Mouse (Mus musculus): ENCODE measurements around the gene Vamp8.

The Vamp8 gene

GRCm38 (mm10) chr6:72371571-72371970 is 18.9 kb downstream of the Vamp8 start:
- no peak for DNase-seq (ENCODE audit: extremely low spot score)

- no peak for DNase-seq (ENCODE audit: extremely low spot score)
Measured at GRCm38 (mm10) chr6:72371147-72371546, 19.4 kb downstream of the Vamp8 start.

GRCm38 (mm10) chr6:72370091-72370490 is 20.4 kb downstream of the Vamp8 start:
- DNase-seq (ENCODE audit: extremely low spot score), result no peak

- DNase-seq (ENCODE audit: extremely low spot score), result no peak
Measured at GRCm38 (mm10) chr6:72369557-72369956, 20.9 kb downstream of the Vamp8 start.

- DNase-seq (ENCODE audit: extremely low spot score), result no peak
Measured at GRCm38 (mm10) chr6:72367460-72367974, 23.0 kb downstream of the Vamp8 start.

GRCm38 (mm10) chr6:72366844-72367443 is 23.6 kb downstream of the Vamp8 start, which contains the start of gene Rnf181:
Gene Rnf181 (minus strand): TSS chr6:72366956.
- no peak for DNase-seq (ENCODE audit: extremely low spot score)

- no peak for DNase-seq (ENCODE audit: extremely low spot score)
Measured at GRCm38 (mm10) chr6:72366304-72366703, 24.2 kb downstream of the Vamp8 start.

GRCm38 (mm10) chr6:72364985-72365384 is 25.5 kb downstream of the Vamp8 start:
- no peak for DNase-seq (ENCODE audit: extremely low spot score)

GRCm38 (mm10) chr6:72364009-72364408 is 26.5 kb downstream of the Vamp8 start:
- no peak for DNase-seq (ENCODE audit: extremely low spot score)

GRCm38 (mm10) chr6:72362132-72363028 is 28.1 kb downstream of the Vamp8 start:
- peak; percentile 94 for DNase-seq (ENCODE audit: extremely low spot score)

GRCm38 (mm10) chr6:72361121-72361551 is 29.4 kb downstream of the Vamp8 start:
- no peak for DNase-seq (ENCODE audit: extremely low spot score)

- DNase-seq (ENCODE audit: extremely low spot score), result no peak
Measured at GRCm38 (mm10) chr6:72360599-72360935, 29.9 kb downstream of the Vamp8 start.

GRCm38 (mm10) chr6:72359891-72360598 is 30.5 kb downstream of the Vamp8 start:
- DNase-seq (ENCODE audit: extremely low spot score), result no peak

- DNase-seq (ENCODE audit: extremely low spot score), result no peak
Measured at GRCm38 (mm10) chr6:72359343-72359742, 31.2 kb downstream of the Vamp8 start.

GRCm38 (mm10) chr6:72358086-72358764 is 32.3 kb downstream of the Vamp8 start:
- no peak for DNase-seq (ENCODE audit: extremely low spot score)

GRCm38 (mm10) chr6:72357164-72358079 is 33.1 kb downstream of the Vamp8 start:
- no peak for DNase-seq (ENCODE audit: extremely low spot score)

GRCm38 (mm10) chr6:72356001-72356532 is 34.4 kb downstream of the Vamp8 start:
- no peak for DNase-seq (ENCODE audit: extremely low spot score)

GRCm38 (mm10) chr6:72355066-72355911 is 35.2 kb downstream of the Vamp8 start, which contains the start of gene Tmem150a:
Gene Tmem150a (plus strand): TSS chr6:72355447.
- peak; percentile 82 for DNase-seq (ENCODE audit: extremely low spot score)

GRCm38 (mm10) chr6:72354025-72354424 is 36.5 kb downstream of the Vamp8 start:
- DNase-seq (ENCODE audit: extremely low spot score), result no peak

Data from embryo, embryonic 9.5 days (tissue).